Mouse (Mus musculus) cerebellum, postnatal 14 days (tissue): ENCODE data around the gene Cacnb3.

Experiments used
- DNase-seq, 2 experiments: peaks; one replicate each; pipeline ENCODE4 v3.0.0; 2021; ENCODE audit warnings: mixed read lengths in 2 of 2

Gene Cacnb3

DNA sequence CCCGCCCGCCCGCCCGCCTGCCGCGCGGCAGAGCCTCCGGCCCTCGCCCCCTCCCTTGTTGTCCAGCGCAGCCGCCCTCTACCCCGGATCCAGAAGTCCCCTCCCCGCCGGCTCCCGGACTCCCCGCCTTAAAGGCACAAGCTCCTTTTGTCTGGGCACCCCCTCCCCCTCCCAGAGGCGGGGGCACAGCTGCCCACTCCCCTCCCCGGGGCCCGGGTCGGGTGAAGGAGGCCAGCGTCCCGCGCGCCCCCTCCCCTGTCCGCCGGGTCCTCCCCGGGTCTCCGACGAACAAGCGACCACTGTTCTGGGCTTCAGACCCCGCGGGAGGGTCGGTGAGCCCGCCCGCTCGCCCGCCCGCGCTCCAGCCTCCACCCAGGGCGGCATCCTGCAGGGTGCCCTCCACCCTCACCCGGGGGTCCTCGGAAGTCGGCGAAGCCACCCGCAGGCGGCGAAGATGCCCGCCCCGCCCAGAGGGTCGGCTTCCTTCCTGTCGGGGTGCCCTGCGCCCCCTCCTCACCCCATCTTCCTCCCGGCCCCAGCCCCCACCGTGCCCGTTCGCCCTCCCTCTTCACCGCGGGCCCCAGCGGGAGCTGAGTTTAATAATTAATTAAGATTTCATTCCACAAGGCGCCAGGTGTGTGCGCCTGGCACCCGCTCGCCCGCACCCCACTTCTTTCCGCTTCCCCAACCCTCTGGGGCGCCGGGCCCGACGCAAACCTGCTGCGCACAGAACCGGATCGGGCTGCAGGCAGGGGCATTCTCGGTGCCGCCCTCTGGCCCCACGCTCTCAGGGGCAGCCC, 21.1 kb upstream of the Cacnb3 start, which contains the start of gene Adcy6:
Gene Adcy6, minus strand, starts transcription at position 746 of the 800 bp plus-strand sequence.
- peak; percentile 81 to 85 for DNase-seq

DNA sequence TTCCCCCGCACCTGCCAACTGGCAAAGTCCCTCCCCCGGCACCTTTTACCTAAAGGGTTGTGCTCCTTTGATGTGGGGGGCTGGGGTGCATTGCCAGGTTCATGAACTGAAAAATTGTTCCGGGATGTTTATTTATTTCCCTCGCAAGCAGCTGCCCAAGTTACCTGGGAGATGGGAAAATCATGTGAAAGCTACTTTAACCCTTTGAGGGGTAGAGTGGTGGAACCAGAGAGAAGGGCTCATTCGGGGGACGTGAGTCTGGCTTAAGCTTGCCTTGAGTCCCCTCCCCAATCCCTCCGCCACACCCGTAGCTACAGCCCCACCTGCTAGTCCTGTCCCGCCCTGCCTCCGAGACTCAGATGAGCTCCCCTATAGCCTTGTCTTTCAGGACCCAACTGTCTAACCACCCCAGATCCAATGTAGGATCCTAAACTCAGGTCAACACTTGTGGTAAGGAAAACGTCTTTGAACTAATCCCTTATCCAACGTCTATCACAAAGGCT, 20.5 kb upstream of the Cacnb3 start:
- DNase-seq: peak in 1 of 2 experiments; percentile 25

- DNase-seq: no peak
These were observed 18.4 kb upstream of the Cacnb3 start for GRCm38 (mm10) chr15:98612229-98612628.

- DNase-seq: peak; percentile 84 to 88
These were observed 16.1 kb upstream of the Cacnb3 start for GRCm38 (mm10) chr15:98614551-98614950.

DNA sequence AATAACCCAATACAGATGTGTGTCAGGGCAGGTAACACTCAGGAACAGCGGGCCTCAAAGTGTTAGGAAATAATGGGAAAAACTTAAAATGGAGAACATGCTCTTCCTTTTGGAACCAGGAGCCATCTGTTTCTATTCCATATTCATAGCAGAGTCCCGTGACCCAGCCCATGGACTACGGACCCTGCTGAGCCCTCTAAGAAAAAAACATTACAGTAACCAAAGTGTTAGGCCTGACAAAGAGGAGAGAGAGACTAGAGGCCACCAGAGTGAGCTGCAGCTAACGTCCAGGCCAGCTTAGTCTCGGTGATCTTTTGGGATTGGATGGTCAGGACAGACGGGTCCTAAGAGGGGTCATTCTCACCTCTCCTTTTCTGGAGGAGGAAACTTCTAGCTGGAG, 15.7 kb upstream of the Cacnb3 start:
- DNase-seq: no peak

DNA sequence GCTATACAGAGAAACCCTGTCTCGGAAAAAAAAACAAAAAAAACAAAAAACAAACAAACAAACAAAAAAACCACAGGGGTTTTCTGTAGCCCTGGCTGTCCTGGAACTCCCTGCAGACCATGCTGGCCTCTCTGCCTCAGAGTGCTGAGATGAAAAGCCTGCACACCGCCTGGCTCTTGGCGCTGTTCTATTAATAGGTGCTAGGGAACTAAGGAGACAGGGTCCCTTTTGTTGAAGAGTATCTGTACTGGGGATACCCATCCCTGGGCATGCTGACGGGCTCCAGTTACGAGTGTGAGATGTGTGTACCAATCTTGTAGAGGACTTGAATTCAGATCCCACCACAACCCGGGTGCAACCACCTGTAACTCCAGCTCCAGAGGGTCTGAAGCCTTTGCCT, 14.9 kb upstream of the Cacnb3 start:
- DNase-seq: no peak

DNA sequence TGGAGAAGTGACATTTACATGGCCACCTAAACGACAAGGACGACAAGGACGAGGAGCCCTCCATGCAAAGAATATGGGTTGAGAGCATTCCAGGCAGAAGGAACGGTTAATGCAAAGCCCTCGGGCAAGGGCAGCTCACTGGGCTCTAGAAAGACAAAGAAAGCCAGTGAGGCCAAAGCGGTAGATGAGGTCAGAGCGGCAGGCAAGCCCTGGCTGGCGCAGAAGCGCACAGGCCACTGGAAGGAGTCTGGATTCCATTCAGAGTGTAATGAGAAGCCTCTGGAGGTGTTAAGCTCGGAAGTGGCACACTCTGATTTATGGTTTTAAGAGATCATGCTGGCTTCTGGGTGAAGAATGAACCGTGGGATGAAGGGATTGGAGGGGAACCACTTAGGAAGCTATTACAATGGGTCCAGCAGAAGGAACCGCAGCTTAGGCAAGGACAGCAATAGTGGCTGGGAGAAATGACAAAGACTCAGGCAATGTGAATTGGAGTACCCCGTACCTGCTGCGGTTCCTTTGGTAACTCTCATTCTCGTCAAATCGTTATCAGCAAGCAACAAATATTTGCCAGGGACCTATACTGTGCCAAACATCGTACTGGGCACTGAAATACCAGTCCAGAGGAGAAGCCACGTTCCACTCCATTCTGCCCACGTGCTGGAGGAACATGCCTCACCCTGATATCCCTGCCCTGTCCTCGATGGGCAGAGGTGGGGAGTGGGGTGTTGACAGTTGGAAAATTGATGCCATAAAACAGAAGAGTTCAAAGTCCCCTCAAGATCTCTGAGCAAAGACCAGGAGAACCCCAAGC, 14.1 kb upstream of the Cacnb3 start:
- no peak for DNase-seq

- peak; percentile 87 to 89 for DNase-seq
These were observed 13.5 kb upstream of the Cacnb3 start for GRCm38 (mm10) chr15:98617176-98617537.

DNA sequence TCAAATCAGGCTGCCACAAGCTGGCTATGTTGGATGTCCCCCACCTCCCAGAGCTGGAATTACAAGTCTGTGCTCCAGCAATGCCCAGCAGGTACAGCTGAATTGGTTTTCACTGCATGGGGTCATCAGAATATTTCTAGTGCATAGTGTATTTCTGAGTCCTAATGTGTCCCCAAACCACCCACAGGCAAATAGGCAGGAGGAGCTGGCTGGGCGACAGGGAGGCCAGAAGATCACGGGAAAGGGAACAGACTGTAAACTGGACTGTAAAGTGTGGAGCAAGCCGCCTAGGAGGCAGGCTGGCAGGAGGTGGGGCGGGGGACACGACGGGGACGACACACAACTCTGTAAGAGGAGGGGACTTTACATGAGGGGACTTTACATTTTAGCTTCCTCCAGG, 8.4 kb upstream of the Cacnb3 start:
- no peak for DNase-seq

GRCm38 (mm10) chr15:98622721-98623120, 7.9 kb upstream of the Cacnb3 start:
- DNase-seq: no peak

DNA sequence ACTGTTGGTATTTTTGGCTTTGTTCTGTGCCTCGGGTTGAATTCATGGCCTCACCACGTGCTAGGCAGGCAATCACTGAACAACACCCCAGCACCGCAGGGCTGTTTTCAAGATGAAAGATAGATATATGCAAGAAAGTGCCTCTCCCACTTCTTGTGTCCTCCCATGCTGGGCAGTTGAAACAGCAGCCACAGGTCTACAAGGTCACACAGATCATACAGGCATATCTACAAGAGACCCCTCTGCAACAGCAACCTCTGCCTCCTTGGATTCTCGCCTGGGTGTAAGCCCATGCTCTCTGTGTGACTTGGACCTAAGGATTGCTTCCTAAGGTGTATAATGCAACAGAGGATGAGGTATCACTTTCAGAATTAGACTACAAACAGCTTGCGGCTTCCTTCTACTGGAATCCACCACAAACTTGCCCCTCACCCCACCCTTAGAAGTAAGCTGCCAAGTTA, 7.2 kb upstream of the Cacnb3 start:
- no peak for DNase-seq

DNA sequence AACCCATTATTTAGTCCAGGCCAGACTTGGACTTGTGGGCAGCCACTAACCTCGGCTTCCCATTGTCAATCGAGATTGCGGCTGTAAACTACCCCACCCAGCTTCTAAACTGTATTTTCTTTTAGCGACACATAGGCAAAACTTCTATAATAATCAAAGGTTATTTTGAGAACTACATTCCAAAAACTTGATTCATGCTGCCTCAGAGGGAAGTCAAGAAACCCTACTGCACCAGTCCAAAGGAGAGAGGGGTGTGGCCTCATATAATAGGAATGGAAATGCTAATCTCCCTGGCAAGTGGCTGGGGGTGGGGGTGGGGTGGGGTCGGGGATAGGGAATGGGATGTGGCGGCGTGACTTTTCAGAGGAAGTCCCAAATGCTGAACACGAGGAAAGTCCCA, 4.6 kb upstream of the Cacnb3 start:
- DNase-seq: no peak

GRCm38 (mm10) chr15:98626487-98627212, 4.0 kb upstream of the Cacnb3 start:
- no peak for DNase-seq

GRCm38 (mm10) chr15:98628589-98629254, 1.9 kb upstream of the Cacnb3 start:
- peak; percentile 43 to 61 for DNase-seq

DNA sequence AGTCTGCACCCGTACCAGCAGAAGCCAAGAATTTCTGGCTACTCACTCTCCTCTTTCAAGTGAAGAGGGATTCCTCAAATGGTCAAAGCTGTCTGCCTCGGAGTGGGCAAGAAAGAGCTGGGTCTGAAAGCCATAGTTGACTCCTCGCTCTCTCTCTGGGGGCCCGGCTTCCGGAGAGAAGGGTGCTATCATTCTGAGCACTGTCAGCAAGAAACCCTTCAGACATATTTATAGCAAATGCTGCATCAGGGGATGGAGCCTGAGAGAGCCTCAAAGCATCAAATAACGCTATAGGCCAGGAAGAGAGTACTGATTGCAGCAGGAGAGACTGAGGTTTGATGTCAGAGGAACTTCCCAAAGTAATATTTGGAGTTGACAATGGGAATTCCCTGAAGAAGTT, 1.2 kb upstream of the Cacnb3 start:
- DNase-seq: peak in 1 of 2 experiments; percentile 3

- peak; percentile 78 to 96 for DNase-seq
These were observed 853 bp downstream of the Cacnb3 start for GRCm38 (mm10) chr15:98631493-98631892.

- peak; percentile 51 to 61 for DNase-seq
These were observed 1.6 kb downstream of the Cacnb3 start for GRCm38 (mm10) chr15:98632107-98632744.

DNA sequence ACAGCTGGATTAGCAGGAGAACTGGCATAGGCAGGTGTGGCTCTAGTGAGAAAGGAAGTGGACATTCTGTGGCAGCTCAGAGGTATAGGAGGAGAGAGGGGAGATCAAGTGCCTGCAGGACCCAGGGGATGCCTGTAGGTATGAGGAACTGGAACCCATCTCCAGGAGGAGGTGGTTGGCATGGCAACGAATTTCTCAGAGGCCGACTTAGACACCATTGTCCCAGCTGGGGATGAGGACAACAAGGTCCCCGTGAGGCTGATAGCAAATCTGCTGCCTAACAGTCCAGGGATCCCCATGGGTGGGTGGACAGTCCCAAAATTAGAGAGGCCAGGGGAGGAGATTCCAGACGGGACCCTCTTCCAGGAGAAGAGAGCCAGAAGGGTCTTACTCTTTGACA, 2.3 kb downstream of the Cacnb3 start:
- DNase-seq: peak in 1 of 2 experiments; percentile 25

GRCm38 (mm10) chr15:98633822-98634470, 3.3 kb downstream of the Cacnb3 start:
- DNase-seq: peak; percentile 54 to 65

GRCm38 (mm10) chr15:98634541-98635081, 4.0 kb downstream of the Cacnb3 start:
- peak; percentile 86 to 89 for DNase-seq

- DNase-seq: peak; percentile 60 to 67
These were observed 4.7 kb downstream of the Cacnb3 start for GRCm38 (mm10) chr15:98635291-98635841.
